Mouse (Mus musculus) heart, adult 2 months (tissue): Measurements from ENCODE around the gene Ppp1r1c.

ENCODE experiments used
- CTCF ChIP-seq: fragments of 200-600 bp; IDR thresholded peaks from 2 replicates; pipeline ENCODE4 v1.8.1; 2022; ENCODE audit warnings: antibody characterized with exemption, mild to moderate bottlenecking, moderate library complexity
- EP300 ChIP-seq: fragments of 200-500 bp; IDR thresholded peaks from 2 replicates; pipeline ENCODE4 v1.6.1; 2011; ENCODE audit warnings: low read depth, low read length, control low read depth; ENCODE audit not compliant: insufficient read depth
- POLR2A ChIP-seq: fragments of 200-500 bp; IDR thresholded peaks from 2 replicates; pipeline ENCODE4 v1.6.1; 2011; ENCODE audit warnings: mild to moderate bottlenecking, low read depth, low read length, control low read depth; ENCODE audit not compliant: insufficient read depth

DNA sequence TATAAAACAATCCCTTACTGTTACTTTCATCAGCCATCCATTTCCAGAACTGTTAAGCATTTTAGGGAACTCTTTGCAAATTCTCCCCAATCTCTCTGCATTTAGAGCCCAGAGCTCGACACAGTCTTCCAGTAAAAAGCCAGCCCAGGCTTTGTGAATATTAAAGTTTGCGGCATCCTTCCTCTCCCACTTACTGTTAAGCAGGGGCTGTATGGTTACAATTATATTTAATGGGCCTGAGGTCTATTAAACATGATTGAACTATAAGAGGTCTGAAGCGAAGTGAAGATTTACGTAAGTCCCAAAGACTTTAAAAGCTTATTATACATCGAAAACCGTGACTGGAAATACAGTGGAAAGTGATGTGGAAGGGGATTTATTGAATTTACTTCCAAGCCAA lies 7.2 kb downstream of the Ppp1r1c start:
- TF ChIP-seq POLR2A, result no peak
- no peak for TF ChIP-seq EP300
- TF ChIP-seq CTCF, result no peak
